Mouse (Mus musculus) limb, embryonic 10.5 days (tissue): ENCODE measurements around the gene Cd300c2. TPM values are rescaled to one million over a fixed set of nuclear protein-coding genes. Genes with fewer than 3 reads are reported as not detected.
"Not testable (repeated sequence)": the region's sequence is repeated elsewhere in the genome, so short reads cannot be mapped to it uniquely, and the experiment has no call there.

Experiments
- DNase-seq: peaks from one replicate; pipeline ENCODE4 v3.0.0-alpha.2; 2017; ENCODE audit warnings: low spot score
- H3K27ac ChIP-seq: fragments of 300-500 bp; sonication (generic); 2 replicates; pipeline ENCODE4 v1.5.1; 2016; ENCODE audit warnings: mild to moderate bottlenecking
- H3K27me3 ChIP-seq: fragments of 300-500 bp; sonication (generic); 2 replicates; pipeline ENCODE4 v1.6.1; 2016; ENCODE audit warnings: low read depth, mild to moderate bottlenecking; ENCODE audit not compliant: poor library complexity, severe bottlenecking
- H3K36me3 ChIP-seq: fragments of 300-500 bp; sonication (generic); 2 replicates; pipeline ENCODE4 v1.6.1; 2016; ENCODE audit warnings: mild to moderate bottlenecking, moderate library complexity
- H3K4me1 ChIP-seq: fragments of 300-500 bp; sonication (generic); 2 replicates; pipeline ENCODE4 v1.6.1; 2016
- H3K4me3 ChIP-seq: fragments of 300-500 bp; sonication (generic); 2 replicates; pipeline ENCODE4 v1.5.1; 2016; ENCODE audit warnings: mild to moderate bottlenecking, moderate library complexity
- H3K9me3 ChIP-seq: fragments of 300-500 bp; sonication (generic); replicated peaks from 2 replicates; pipeline ENCODE4 v1.6.1; 2016; ENCODE audit warnings: mild to moderate bottlenecking
- WGBS: fragments of 180-500 bp; shearing (Covaris S2); methylation state at CpG from one replicate; pipeline ENCODE4 v1.1.7; 2016; 5-methylcytosine and 5-hydroxymethylcytosine counted together
- polyA plus RNA-seq: library from polyadenylated mRNA; unstranded; fragments of >200 nt; fragmentation: Nextera tagmentation; extraction: Ambion mirVana; gene quantifications from 2 replicates; pipeline ENCODE4 v1.2.1, GENCODE M21; 2016

Gene Cd300c2
- polyA plus RNA-seq, result 0.51 TPM in 1 of 2 replicates, not detected in the other

DNA sequence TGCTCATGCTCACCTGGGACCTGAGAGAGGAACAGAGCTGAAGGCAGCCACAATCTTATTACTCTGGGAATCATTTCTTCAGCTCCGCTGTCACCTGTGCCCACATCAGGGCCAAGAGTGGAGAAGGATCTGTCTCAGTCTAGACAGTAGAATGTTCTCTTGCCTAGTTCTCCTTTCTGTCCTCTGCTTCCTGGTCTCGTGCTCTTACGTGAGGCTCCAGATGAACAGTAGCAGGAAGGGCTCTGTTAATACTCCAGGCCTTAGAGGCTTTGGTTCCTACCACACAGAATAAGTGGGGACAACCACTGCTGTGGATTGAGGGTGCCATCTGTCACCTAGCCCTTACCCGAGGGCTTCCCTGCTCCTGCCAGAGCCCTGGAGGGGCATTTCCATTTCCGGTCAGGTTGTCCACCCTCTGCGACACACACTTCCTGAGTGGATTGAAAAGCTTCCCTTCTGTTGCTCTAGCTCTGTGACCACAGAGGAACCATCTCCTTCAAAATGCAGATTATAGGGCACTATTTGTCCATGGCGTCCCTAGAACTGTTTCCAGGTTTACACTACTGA, at the start of gene Cd300c2:
Cd300c2 (minus strand) TSS at position 407 of the 567 bp plus-strand sequence.
- no peak for DNase-seq
- Histone ChIP-seq H3K36me3 (no peaks in the 10 kb centered on the region), H3K4me3 (no peak within 1 kb of the TSS), H3K27me3 (peaks cover 8% of the 10 kb centered on the region; the same call in 1 of the 2 replicates), H3K9me3 (no peaks in the 10 kb centered on the region), H3K27ac (no peak within 1 kb of the TSS), H3K4me1 (no peaks in the 10 kb centered on the region)
- WGBS, result 89% methylated on average over 7 of the region's 7 CpGs

DNA sequence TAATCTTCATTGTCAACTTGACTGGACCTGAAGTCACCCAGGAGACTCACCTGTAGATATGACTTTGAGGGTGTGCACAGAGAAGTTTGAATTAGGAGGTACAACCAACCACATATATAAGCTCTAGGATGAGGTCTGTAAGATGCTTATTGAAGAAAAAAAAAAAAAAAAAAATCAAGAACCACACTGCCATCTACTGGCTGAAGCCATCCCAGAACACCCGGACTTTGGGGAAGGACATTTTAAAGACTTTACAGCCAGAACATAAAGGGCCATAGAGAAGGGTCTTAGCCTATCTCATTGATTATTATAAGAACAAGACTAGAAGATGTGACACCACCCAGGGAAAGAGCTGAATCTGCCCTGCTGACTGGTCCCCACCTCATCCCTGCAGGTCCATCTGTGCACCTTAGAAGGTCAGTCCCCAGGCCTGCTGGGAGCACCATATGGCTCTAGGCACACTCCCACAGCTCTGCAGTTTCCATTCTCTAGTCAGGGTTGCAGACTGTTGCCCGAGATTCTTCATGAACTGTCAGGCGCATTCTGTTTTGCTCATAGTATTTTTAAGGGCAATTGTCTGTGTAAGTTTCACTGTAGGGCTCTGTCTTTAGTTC, 47.7 kb upstream of the Cd300c2 start:
- no peak for DNase-seq

DNA sequence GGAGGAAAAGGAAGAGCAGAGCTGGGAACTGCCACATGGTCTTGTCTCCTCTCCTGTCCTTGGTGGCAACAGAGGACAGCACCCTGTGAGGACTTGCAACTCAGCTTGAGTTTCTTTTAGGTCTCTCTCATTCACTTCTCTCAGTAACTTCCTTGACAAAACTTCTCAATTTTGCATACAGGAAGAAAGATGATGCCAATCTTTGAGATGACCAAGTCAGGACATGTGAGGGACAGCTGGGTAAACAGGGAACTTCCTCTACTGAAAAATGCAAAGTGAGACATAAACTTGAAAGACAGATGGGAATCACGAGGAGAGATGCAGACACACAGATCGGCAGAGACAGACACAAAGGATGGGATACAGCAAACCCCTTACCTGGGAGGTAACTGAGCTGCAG, 46.6 kb upstream of the Cd300c2 start, which contains the start of gene Cd300ld3:
Cd300ld3 (minus strand) TSS at position 151 of the 400 bp plus-strand sequence.
- 87% methylated on average over 2 of the region's 2 CpGs for WGBS
- H3K27ac ChIP-seq, result no peak within 1 kb of the TSS
- DNase-seq, result no peak
- no peaks in the 10 kb centered on the region for H3K4me1 ChIP-seq
- no peaks in the 10 kb centered on the region for H3K27me3 ChIP-seq
- no peaks in the 10 kb centered on the region for H3K9me3 ChIP-seq
- no peaks in the 10 kb centered on the region for H3K36me3 ChIP-seq
- no peak within 1 kb of the TSS for H3K4me3 ChIP-seq

More for the DNA sequence above, 47.7 kb upstream of the Cd300c2 start:
- H3K27ac ChIP-seq, result no peak overlapping the region
- no peaks in the 10 kb centered on the region for H3K36me3 ChIP-seq
- H3K4me1 ChIP-seq, result no peaks in the 10 kb centered on the region
- no peaks in the 10 kb centered on the region for H3K27me3 ChIP-seq
- no peaks in the 10 kb centered on the region for H3K9me3 ChIP-seq
- no peak overlapping the region for H3K4me3 ChIP-seq
- WGBS, result 44% methylated on average over 3 of the region's 3 CpGs

DNA sequence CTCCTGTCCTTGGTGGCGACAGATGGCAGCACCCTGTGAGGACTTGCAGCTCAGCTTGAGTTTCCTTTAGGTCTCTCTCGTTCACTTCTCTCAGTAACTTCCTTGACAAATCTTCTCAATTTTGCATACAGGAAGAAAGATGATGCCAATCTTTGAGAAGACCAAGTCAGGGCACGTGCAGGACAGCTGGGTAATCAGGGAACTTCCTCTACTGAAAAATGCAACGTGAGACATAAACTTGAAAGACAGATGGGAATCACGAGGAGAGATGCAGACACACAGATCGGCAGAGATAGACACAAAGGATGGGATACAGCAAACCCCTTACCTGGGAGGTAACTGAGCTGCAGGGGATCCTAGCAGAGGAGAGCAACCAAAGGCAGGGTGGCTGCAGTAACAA, 36.0 kb upstream of the Cd300c2 start, which contains the start of gene Cd300ld5:
Cd300ld5 (minus strand) TSS at position 101 of the 400 bp plus-strand sequence.
- H3K36me3 ChIP-seq, H3K27ac ChIP-seq, H3K4me3 ChIP-seq, H3K9me3 ChIP-seq, H3K27me3 ChIP-seq, DNase-seq, H3K4me1 ChIP-seq: not testable (repeated sequence)
- WGBS, result no CpG with 5 or more reads among the region's 6 CpGs

DNA sequence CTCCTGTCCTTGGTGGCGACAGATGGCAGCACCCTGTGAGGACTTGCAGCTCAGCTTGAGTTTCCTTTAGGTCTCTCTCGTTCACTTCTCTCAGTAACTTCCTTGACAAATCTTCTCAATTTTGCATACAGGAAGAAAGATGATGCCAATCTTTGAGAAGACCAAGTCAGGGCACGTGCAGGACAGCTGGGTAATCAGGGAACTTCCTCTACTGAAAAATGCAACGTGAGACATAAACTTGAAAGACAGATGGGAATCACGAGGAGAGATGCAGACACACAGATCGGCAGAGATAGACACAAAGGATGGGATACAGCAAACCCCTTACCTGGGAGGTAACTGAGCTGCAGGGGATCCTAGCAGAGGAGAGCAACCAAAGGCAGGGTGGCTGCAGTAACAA, 25.2 kb upstream of the Cd300c2 start, which contains the start of gene Cd300ld4:
Cd300ld4 (minus strand) TSS at position 101 of the 400 bp plus-strand sequence.
- WGBS, result no CpG with 5 or more reads among the region's 6 CpGs
- not testable (repeated sequence) for H3K36me3 ChIP-seq, H3K9me3 ChIP-seq, H3K4me3 ChIP-seq, H3K4me1 ChIP-seq, H3K27ac ChIP-seq, H3K27me3 ChIP-seq, DNase-seq

DNA sequence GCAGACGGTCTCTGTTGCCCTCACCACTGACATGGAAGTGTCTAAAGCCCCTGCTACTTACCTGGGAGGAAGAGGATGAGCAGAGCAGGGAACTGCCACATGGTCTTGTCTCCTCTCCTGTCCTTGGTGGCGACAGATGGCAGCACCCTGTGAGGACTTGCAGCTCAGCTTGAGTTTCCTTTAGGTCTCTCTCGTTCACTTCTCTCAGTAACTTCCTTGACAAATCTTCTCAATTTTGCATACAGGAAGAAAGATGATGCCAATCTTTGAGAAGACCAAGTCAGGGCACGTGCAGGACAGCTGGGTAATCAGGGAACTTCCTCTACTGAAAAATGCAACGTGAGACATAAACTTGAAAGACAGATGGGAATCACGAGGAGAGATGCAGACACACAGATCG, 14.4 kb upstream of the Cd300c2 start, which contains the start of gene Cd300ld2:
Cd300ld2 (minus strand) TSS at position 101 of the 400 bp plus-strand sequence.
- not testable (repeated sequence) for H3K4me3 ChIP-seq, H3K27me3 ChIP-seq, H3K9me3 ChIP-seq, H3K36me3 ChIP-seq, DNase-seq, H3K4me1 ChIP-seq, H3K27ac ChIP-seq
- WGBS, result no CpG with 5 or more reads among the region's 7 CpGs

DNA sequence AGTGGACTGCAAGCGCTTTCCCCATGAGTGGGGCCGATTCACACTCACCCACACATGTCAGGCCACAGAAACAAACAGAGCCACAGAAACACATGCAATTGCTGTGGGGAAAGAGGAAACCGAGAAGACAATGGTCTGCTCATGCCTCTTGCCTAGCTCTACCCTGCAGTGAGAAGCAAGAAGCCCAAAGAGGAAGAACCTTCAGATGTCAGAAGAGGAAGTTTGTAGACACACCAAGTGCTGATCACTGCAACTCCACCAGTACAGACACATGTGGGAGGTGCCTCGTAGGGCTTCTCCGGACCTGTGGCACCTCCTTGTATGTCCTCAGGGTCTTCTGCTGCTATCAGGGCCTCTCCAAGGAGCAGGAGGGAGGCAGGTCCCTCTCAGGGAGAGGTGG, 2.4 kb upstream of the Cd300c2 start:
- no peaks in the 10 kb centered on the region for H3K4me1 ChIP-seq
- peaks cover 5% of the 10 kb centered on the region; the same call in 1 of the 2 replicates for H3K27me3 ChIP-seq
- no peak overlapping the region for H3K27ac ChIP-seq
- H3K4me3 ChIP-seq, result no peak overlapping the region
- whole genome bisulfite sequencing, result 89% methylated on average over 5 of the region's 5 CpGs
- no peaks in the 10 kb centered on the region for H3K9me3 ChIP-seq
- no peak for DNase-seq
- H3K36me3 ChIP-seq, result no peaks in the 10 kb centered on the region

DNA sequence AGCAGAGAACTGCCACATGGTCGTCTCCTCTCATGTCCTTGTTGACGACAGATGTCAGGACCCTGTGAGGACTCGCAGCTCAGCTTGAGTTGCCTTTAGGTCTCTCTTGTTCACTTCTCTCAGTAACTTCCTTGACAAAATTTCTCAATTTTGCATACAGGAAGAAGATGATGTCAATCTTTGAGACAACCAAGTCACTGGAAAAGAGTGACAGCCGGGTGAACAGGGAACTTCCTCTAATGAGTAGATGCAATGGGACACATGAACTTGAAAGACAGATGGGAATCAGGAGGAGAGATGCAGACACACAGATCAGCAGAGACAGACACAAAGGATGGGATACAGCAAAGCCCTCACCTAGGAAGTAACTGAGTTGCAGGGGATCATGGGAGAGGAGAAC, 11.9 kb downstream of the Cd300c2 start, which contains the start of gene Cd300ld:
Cd300ld (minus strand) TSS at position 130 of the 400 bp plus-strand sequence.
- no peak within 1 kb of the TSS for H3K4me3 ChIP-seq
- WGBS, result 82% methylated on average over 4 of the region's 4 CpGs
- no peaks in the 10 kb centered on the region for H3K27me3 ChIP-seq
- no peak within 1 kb of the TSS for H3K27ac ChIP-seq
- no peaks in the 10 kb centered on the region for H3K36me3 ChIP-seq
- no peak for DNase-seq
- H3K9me3 ChIP-seq, result no peaks in the 10 kb centered on the region
- H3K4me1 ChIP-seq, result no peaks in the 10 kb centered on the region

DNA sequence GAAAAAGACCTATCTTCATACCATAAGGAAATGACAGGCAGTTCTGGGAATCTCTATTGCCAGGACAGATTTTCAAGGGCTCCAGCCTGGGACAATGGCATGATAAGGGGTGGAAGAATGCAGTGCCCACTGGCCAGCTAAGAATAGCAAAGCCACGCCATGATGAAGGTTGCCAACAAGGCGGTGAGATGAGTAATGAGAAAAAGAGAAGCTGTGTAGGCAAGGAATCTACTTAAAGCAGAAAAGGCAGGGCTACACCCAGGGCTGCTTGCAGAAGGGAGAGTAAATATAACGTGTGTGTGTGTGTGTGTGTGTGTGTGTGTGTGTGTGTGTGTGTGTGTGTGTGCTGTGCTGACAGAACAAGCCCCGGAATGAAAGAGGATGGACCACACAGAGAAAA, 19.8 kb downstream of the Cd300c2 start:
- no peak for DNase-seq
- Histone ChIP-seq H3K9me3 (peaks cover 6% of the 10 kb centered on the region; the same call in 1 of the 2 replicates), H3K27me3 (no peaks in the 10 kb centered on the region), H3K36me3 (no peaks in the 10 kb centered on the region), H3K27ac (no peak overlapping the region), H3K4me3 (no peak overlapping the region), H3K4me1 (no peaks in the 10 kb centered on the region)
- WGBS, result 84% methylated on average over 4 of the region's 4 CpGs

- Histone ChIP-seq H3K27ac (no peak overlapping the region), H3K4me3 (no peak overlapping the region), H3K27me3 (no peaks in the 10 kb centered on the region), H3K36me3 (no peaks in the 10 kb centered on the region), H3K9me3 (peaks cover 2% of the 10 kb centered on the region; the same call in 1 of the 2 replicates), H3K4me1 (no peaks in the 10 kb centered on the region)
- 92% methylated on average over 10 of the region's 10 CpGs for WGBS
- DNase-seq, result no peak
Measured at GRCm38 (mm10) chr11:114972726-114973125, 29.0 kb downstream of the Cd300c2 start.

- Histone ChIP-seq H3K27me3 (no peaks in the 10 kb centered on the region), H3K27ac (no peak within 1 kb of the TSS), H3K4me1 (no peaks in the 10 kb centered on the region), H3K9me3 (no peaks in the 10 kb centered on the region), H3K4me3 (no peak within 1 kb of the TSS), H3K36me3 (no peaks in the 10 kb centered on the region)
- no peak for DNase-seq
- 83% methylated on average over 9 of the region's 9 CpGs for WGBS
Measured at GRCm38 (mm10) chr11:114968752-114969207, 32.9 kb downstream of the Cd300c2 start, which contains the start of gene Cd300c. Gene Cd300c (minus strand): TSS chr11:114969157.

DNA sequence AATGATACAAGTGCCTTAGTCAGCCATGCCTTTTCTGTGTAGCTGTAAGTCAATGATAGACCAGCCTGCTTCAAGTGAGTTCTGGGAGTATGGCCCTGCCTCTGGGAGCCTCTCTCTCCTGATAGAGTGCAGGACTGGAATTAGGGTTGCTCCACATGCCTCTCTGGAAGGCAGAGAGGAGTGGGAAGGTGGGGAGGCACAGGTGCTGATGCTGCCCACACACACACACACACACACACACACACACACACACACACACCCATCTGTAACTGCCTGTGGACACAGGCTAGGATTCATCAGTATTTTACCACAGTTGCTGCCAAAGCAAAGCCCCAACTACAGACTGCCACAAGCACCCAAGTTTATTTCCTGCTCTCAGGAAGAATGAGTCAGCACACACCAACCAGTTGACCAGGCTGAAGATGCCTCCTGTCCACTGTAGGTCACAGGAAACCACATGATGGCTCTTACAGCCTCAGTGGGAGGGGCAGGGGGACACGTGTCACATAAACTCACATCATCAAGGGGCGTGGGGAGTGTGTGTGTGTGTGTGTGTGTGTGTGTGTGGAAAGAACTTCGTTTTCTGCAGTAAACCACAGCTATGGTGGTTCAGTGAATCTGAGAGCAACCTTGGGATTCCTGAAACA, 36.4 kb downstream of the Cd300c2 start:
- H3K9me3 ChIP-seq, result no peaks in the 10 kb centered on the region
- H3K27ac ChIP-seq, result no peak overlapping the region
- H3K27me3 ChIP-seq, result no peaks in the 10 kb centered on the region
- H3K4me1 ChIP-seq, result no peaks in the 10 kb centered on the region
- no peak for DNase-seq
- no peaks in the 10 kb centered on the region for H3K36me3 ChIP-seq
- 71% methylated on average over 3 of the region's 3 CpGs for WGBS
- H3K4me3 ChIP-seq, result no peak overlapping the region

GRCm38 (mm10) chr11:114960369-114960768, 41.3 kb downstream of the Cd300c2 start:
- no peaks in the 10 kb centered on the region for H3K27me3 ChIP-seq
- H3K4me3 ChIP-seq, result no peak overlapping the region
- 76% methylated on average over 1 of the region's 1 CpGs for WGBS
- no peaks in the 10 kb centered on the region for H3K36me3 ChIP-seq
- DNase-seq, result no peak
- no peak overlapping the region for H3K27ac ChIP-seq
- H3K9me3 ChIP-seq, result no peaks in the 10 kb centered on the region
- H3K4me1 ChIP-seq, result no peaks in the 10 kb centered on the region
